Mouse (Mus musculus) spleen, adult 18-20 months (tissue): ENCODE data around the gene Lemd1.

ENCODE experiments used
- DNase-seq, 2 experiments: peaks; one replicate each; pipeline ENCODE4 v3.0.0; 2022; ENCODE audit warnings: mixed read lengths in 2 of 2

Lemd1 gene

GRCm38 (mm10) chr1:132295506-132295905 lies 104.3 kb downstream of the Lemd1 start:
- DNase-seq = no peak

- no peak for DNase-seq
These were observed 104.8 kb downstream of the Lemd1 start for GRCm38 (mm10) chr1:132296051-132296450.

- DNase-seq = peak in 1 of 2 experiments; percentile 14
These were observed 107.2 kb downstream of the Lemd1 start, which contains the start of gene Klhdc8a for GRCm38 (mm10) chr1:132298425-132298800. Gene Klhdc8a (plus strand): TSS chr1:132298626.

DNA sequence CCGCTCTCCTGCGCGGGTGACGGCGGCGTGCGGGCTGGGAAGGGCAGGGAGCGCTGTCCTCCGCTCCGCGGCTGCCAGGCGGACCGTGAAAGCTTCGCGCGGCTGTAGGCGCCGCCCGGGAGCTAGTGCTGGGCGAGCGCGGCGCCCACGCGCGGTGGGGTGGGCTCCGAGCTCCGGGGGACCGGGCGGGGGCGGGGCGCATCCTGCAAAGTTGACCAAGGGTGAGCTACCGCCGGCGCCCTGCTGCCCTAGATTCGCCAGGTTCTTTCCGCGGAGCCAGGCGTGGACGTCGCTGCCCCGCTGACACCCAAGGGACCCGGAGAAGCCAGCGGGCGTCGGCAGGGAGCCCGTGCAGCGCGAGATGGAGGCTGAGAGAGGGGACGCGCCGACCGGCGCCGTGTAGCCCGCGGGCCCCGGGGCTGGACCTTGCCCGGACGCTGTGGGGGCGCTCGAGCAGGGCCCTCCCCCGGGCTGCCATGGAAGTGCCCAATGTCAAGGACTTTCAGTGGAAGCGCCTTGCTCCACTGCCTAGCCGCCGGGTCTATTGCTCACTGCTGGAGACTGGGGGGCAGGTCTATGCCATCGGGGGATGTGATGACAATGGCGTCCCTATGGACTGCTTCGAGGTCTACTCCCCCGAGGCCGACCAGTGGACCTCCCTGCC lies 107.7 kb downstream of the Lemd1 start:
- peak; percentile 25 to 44 for DNase-seq

- DNase-seq = no peak
These were observed 108.5 kb downstream of the Lemd1 start for GRCm38 (mm10) chr1:132299744-132300143.

DNA sequence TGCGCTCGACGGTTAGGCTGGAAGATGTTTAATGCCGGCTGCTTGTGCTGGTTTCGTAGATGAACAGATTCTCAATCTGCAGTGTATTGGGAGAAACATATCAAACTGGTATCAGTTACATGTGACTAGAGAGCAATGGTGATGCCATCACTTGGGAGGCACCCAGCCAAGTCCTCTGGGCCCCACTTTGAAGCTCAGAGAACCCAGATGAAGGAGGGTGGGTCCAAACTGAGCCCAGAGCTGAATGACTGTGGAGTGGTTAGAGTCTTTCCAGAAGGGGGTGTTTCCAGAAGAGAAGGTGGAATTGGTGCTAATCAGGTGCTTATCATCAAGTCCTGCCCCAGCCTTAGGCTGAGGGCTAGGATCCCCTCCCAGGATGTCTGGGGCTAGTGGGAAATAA lies 110.0 kb downstream of the Lemd1 start:
- no peak for DNase-seq

DNA sequence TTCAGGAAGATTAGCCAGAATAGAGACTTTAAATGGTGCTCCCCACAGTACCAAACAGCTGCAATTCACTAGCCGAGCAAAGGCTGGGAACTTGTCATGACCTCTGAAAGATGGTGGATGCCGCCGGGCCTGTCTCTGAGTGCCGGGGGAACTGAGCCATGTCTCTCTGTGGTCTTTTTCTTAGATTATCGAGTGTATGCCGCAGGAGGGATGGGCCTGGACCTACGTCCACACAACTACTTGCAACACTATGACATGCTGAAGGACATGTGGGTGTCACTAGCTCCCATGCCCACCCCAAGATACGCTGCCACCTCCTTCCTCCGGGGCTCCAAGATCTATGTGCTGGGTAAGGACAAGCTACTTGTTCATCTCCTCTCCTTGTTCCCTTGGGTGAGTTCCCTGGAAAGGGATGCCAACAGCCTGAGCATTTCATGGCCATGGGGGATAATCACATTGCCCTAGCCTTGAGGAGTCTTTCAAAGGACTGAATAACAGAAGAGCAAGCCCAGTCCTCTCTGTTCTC lies 111.2 kb downstream of the Lemd1 start:
- no peak for DNase-seq

DNA sequence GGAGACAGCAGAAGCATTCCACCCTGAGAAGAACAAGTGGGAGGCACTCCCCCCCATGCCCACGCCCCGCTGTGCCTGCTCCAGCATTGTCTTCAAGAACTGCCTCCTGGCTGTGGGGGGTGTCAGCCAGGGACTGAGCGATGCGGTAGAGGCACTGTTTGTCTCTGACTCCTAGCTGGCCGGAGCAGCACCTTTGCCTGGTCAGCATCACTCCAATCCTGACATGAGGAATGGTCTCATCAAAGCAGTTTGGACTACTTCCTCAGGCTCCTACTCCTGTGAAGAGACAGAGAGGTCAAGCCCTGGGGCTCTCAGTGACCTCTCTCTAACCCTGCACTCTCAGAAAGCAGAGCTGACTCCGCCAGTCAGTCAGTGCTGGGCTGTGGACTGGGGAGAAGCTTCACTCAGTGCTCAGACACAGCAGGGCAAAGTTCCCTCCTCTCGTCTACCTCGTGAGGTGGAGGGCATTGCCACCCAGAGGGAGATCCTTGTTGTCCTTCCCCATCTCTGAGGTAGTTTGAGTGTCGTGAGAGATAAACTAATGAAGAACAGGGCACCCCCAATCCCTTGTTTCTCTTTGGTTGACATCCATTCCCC lies 113.5 kb downstream of the Lemd1 start:
- DNase-seq = no peak

DNA sequence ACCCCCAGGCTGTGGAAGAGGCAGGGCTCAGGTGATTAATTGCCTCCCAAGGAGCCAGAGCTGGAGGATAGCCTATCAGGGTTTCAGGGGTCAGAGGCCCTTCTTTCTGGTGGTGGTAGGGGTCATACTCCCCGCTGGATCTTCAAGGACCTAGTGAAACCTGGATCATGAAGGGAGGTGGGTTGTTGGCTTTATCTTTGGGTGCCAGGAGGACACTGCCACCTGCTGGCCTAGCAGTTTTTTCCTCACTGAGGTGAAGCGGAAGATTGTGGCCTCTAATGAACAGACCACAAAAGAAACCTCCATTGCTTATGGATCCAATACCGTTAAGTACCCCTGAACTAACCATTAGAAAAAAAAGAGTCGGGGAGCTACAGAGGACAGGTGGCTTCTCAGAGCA lies 114.9 kb downstream of the Lemd1 start:
- DNase-seq = peak; percentile 51 to 78

DNA sequence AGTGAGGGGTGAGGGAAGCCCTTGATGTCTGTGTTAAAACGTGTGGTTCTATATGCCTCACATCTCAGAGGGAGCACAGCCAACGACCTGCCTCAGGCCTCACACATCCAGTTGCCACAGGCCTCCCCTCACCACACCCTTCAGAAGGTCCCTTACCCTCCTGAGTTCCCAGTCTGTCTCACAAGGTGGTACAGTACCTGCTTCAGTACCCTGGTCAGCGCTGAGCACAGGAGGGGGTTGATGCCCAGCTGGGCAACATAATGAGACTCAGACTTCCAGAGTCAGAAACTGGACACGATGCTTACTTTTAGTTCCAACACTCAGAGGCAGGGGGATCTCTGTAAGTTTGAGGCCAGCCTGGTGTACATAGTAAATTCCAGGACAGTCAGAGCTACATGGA lies 115.6 kb downstream of the Lemd1 start:
- no peak for DNase-seq

GRCm38 (mm10) chr1:132307962-132308361 lies 116.7 kb downstream of the Lemd1 start:
- DNase-seq = no peak

- DNase-seq = no peak
These were observed 117.4 kb downstream of the Lemd1 start for GRCm38 (mm10) chr1:132308674-132309073.
